Mouse (Mus musculus): ENCODE measurements around the gene Bnip1. TPM values are rescaled to one million over a fixed set of nuclear protein-coding genes. Genes with fewer than 3 reads are reported as not detected.

Bnip1 gene
- polyA plus RNA-seq, 1 experiment from 2014 or later = 51.0 TPM

- H3K9me3 ChIP-seq = no peaks in the 10 kb centered on the region
- H3K9ac ChIP-seq (replicated peaks) = no peak overlapping the region
- 82% methylated on average over 6 of the region's 6 CpGs for WGBS
- no peaks in the 10 kb centered on the region for H3K4me1 ChIP-seq
- no peak overlapping the region for H3K4me3 ChIP-seq
- no peak overlapping the region for H3K27ac ChIP-seq (replicated peaks)
- H3K4me2 ChIP-seq (replicated peaks) = no peak overlapping the region
- peaks cover 12% of the 10 kb centered on the region for H3K36me3 ChIP-seq
- no peak for ATAC-seq (replicated peaks)
- no peaks in the 10 kb centered on the region for H3K27me3 ChIP-seq
These were observed 16.7 kb downstream of the Bnip1 start for GRCm38 (mm10) chr17:26797379-26798128.

- Histone ChIP-seq H3K9me3 (no peaks in the 10 kb centered on the region), H3K27ac (replicated peaks) (no peak overlapping the region), H3K4me1 (no peaks in the 10 kb centered on the region), H3K36me3 (no peaks in the 10 kb centered on the region), H3K9ac (replicated peaks) (no peak overlapping the region), H3K27me3 (no peaks in the 10 kb centered on the region), H3K4me2 (replicated peaks) (no peak overlapping the region), H3K4me3 (no peak overlapping the region)
- no peak for ATAC-seq (replicated peaks)
- WGBS = 75% methylated on average over 3 of the region's 3 CpGs
These were observed 22.0 kb downstream of the Bnip1 start for GRCm38 (mm10) chr17:26802886-26803285.

GRCm38 (mm10) chr17:26812607-26813006, 31.7 kb downstream of the Bnip1 start:
- Histone ChIP-seq H3K27ac (replicated peaks) (no peak overlapping the region), H3K4me1 (no peaks in the 10 kb centered on the region), H3K4me2 (replicated peaks) (no peak overlapping the region), H3K36me3 (no peaks in the 10 kb centered on the region), H3K9me3 (no peaks in the 10 kb centered on the region), H3K27me3 (no peaks in the 10 kb centered on the region), H3K4me3 (no peak overlapping the region), H3K9ac (replicated peaks) (no peak overlapping the region)
- WGBS = 73% methylated on average over 2 of the region's 2 CpGs
- no peak for ATAC-seq (replicated peaks)

- Histone ChIP-seq H3K9ac (replicated peaks) (no peak overlapping the region), H3K27me3 (0 out of 2 replicates have a peak, but pooled peaks cover 3% of the 10 kb centered on the region)
These were observed 32.6 kb downstream of the Bnip1 start for GRCm38 (mm10) chr17:26813497-26813896.

GRCm38 (mm10) chr17:26816810-26817209, 35.9 kb downstream of the Bnip1 start:
- Histone ChIP-seq H3K9me3 (no peaks in the 10 kb centered on the region), H3K4me3 (no peak overlapping the region), H3K27me3 (0 out of 2 replicates have a peak, but pooled peaks cover 3% of the 10 kb centered on the region), H3K9ac (replicated peaks) (no peak overlapping the region), H3K36me3 (no peaks in the 10 kb centered on the region), H3K27ac (replicated peaks) (no peak overlapping the region), H3K4me2 (replicated peaks) (no peak overlapping the region), H3K4me1 (no peaks in the 10 kb centered on the region)
- no peak for ATAC-seq (replicated peaks)
- WGBS = 82% methylated on average over 6 of the region's 6 CpGs

More at GRCm38 (mm10) chr17:26813497-26813896, 32.6 kb downstream of the Bnip1 start:
- Histone ChIP-seq H3K9me3 (no peaks in the 10 kb centered on the region), H3K27ac (replicated peaks) (no peak overlapping the region), H3K4me1 (no peaks in the 10 kb centered on the region), H3K4me2 (replicated peaks) (no peak overlapping the region), H3K4me3 (no peak overlapping the region), H3K36me3 (no peaks in the 10 kb centered on the region)
- WGBS = 83% methylated on average over 9 of the region's 9 CpGs
- no peak for ATAC-seq (replicated peaks)

GRCm38 (mm10) chr17:26817776-26818175, 36.9 kb downstream of the Bnip1 start:
- no peak for ATAC-seq (replicated peaks)
- H3K9me3 ChIP-seq = no peaks in the 10 kb centered on the region
- H3K4me2 ChIP-seq (replicated peaks) = no peak overlapping the region
- no peak overlapping the region for H3K27ac ChIP-seq (replicated peaks)
- H3K36me3 ChIP-seq = no peaks in the 10 kb centered on the region
- H3K4me3 ChIP-seq = no peak overlapping the region
- H3K27me3 ChIP-seq = 0 out of 2 replicates have a peak, but pooled peaks cover 3% of the 10 kb centered on the region
- H3K4me1 ChIP-seq = no peaks in the 10 kb centered on the region
- no peak overlapping the region for H3K9ac ChIP-seq (replicated peaks)

- Histone ChIP-seq H3K4me1 (no peaks in the 10 kb centered on the region), H3K27me3 (peaks cover 9% of the 10 kb centered on the region), H3K9ac (replicated peaks) (no peak overlapping the region), H3K36me3 (no peaks in the 10 kb centered on the region), H3K9me3 (no peaks in the 10 kb centered on the region), H3K27ac (replicated peaks) (no peak overlapping the region), H3K4me3 (no peak overlapping the region), H3K4me2 (replicated peaks) (no peak overlapping the region)
- ATAC-seq (replicated peaks) = no peak
- WGBS = 84% methylated on average over 16 of the region's 17 CpGs
These were observed 45.3 kb downstream of the Bnip1 start for GRCm38 (mm10) chr17:26826131-26826530.

GRCm38 (mm10) chr17:26833806-26834205, 52.9 kb downstream of the Bnip1 start:
- H3K27ac ChIP-seq (replicated peaks) = no peak overlapping the region
- no peak for ATAC-seq (replicated peaks)
- H3K4me2 ChIP-seq (replicated peaks) = no peak overlapping the region
- H3K9ac ChIP-seq (replicated peaks) = no peak overlapping the region
- peaks cover 65% of the 10 kb centered on the region for H3K27me3 ChIP-seq
- H3K4me3 ChIP-seq = no peak overlapping the region
- H3K9me3 ChIP-seq = no peaks in the 10 kb centered on the region
- WGBS = 74% methylated on average over 2 of the region's 2 CpGs
- H3K36me3 ChIP-seq = no peaks in the 10 kb centered on the region
- no peaks in the 10 kb centered on the region for H3K4me1 ChIP-seq

GRCm38 (mm10) chr17:26834302-26834965, 53.6 kb downstream of the Bnip1 start:
- H3K36me3 ChIP-seq = no peaks in the 10 kb centered on the region
- H3K9ac ChIP-seq (replicated peaks) = no peak overlapping the region
- no peak for ATAC-seq (replicated peaks)
- H3K4me2 ChIP-seq (replicated peaks) = no peak overlapping the region
- peaks cover 68% of the 10 kb centered on the region for H3K27me3 ChIP-seq
- WGBS = 78% methylated on average over 5 of the region's 5 CpGs
- H3K9me3 ChIP-seq = no peaks in the 10 kb centered on the region
- no peak overlapping the region for H3K4me3 ChIP-seq
- peaks cover 5% of the 10 kb centered on the region; the same call in 1 of the 2 replicates for H3K4me1 ChIP-seq
- H3K27ac ChIP-seq (replicated peaks) = no peak overlapping the region

- no peak overlapping the region for H3K27ac ChIP-seq (replicated peaks)
- H3K4me2 ChIP-seq (replicated peaks) = no peak overlapping the region
- H3K36me3 ChIP-seq = no peaks in the 10 kb centered on the region
- H3K9ac ChIP-seq (replicated peaks) = no peak overlapping the region
- H3K4me3 ChIP-seq = no peak overlapping the region
- 46% methylated on average over 8 of the region's 9 CpGs for WGBS
- peaks cover 72% of the 10 kb centered on the region for H3K27me3 ChIP-seq
- H3K4me1 ChIP-seq = peaks cover 7% of the 10 kb centered on the region; the same call in 1 of the 2 replicates
- no peaks in the 10 kb centered on the region for H3K9me3 ChIP-seq
- no peak for ATAC-seq (replicated peaks)
These were observed 54.3 kb downstream of the Bnip1 start for GRCm38 (mm10) chr17:26834966-26835755.

GRCm38 (mm10) chr17:26835956-26836355, 55.1 kb downstream of the Bnip1 start:
- H3K27ac ChIP-seq (replicated peaks) = no peak overlapping the region
- no peak overlapping the region for H3K4me2 ChIP-seq (replicated peaks)
- H3K27me3 ChIP-seq = peaks cover 78% of the 10 kb centered on the region
- H3K36me3 ChIP-seq = no peaks in the 10 kb centered on the region
- H3K9ac ChIP-seq (replicated peaks) = no peak overlapping the region
- H3K4me1 ChIP-seq = peaks cover 7% of the 10 kb centered on the region; the same call in 1 of the 2 replicates
- H3K9me3 ChIP-seq = no peaks in the 10 kb centered on the region
- no peak for ATAC-seq (replicated peaks)
- H3K4me3 ChIP-seq = no peak overlapping the region
- 5% methylated on average over 8 of the region's 8 CpGs for WGBS

- peaks cover 7% of the 10 kb centered on the region; the same call in 1 of the 2 replicates for H3K4me1 ChIP-seq
- no peak for ATAC-seq (replicated peaks)
- no peaks in the 10 kb centered on the region for H3K36me3 ChIP-seq
- peaks cover 82% of the 10 kb centered on the region for H3K27me3 ChIP-seq
- H3K4me2 ChIP-seq (replicated peaks) = no peak overlapping the region
- no peaks in the 10 kb centered on the region for H3K9me3 ChIP-seq
- H3K27ac ChIP-seq (replicated peaks) = no peak overlapping the region
- 7% methylated on average over 5 of the region's 5 CpGs for WGBS
- H3K9ac ChIP-seq (replicated peaks) = no peak overlapping the region
- no peak overlapping the region for H3K4me3 ChIP-seq
These were observed 55.5 kb downstream of the Bnip1 start for GRCm38 (mm10) chr17:26836377-26836776.
